Mouse (Mus musculus) lung, postnatal 0 days (tissue): ENCODE data around the gene Adcy6. TPM values are rescaled to one million over a fixed set of nuclear protein-coding genes. Genes with fewer than 3 reads are reported as not detected.
A peak's percentile ranks its signal among the peaks of the same experiment; 100 is the strongest.

Experiments used
- ATAC-seq: fragments of 200-750 bp; cut with Nextera tagmentation; 2 replicates; pipeline ENCODE4 v1.8.0; 2017; ENCODE audit warnings: moderate library complexity
- DNase-seq: peaks from one replicate; pipeline ENCODE4 v3.0.0-alpha.2; 2016; ENCODE audit warnings: low spot score
- H3K27ac ChIP-seq: fragments of 300-500 bp; sonication (generic); 2 replicates; pipeline ENCODE4 v1.5.1; 2014; ENCODE audit warnings: antibody characterized with exemption, mild to moderate bottlenecking, low read length, mixed read lengths
- H3K27me3 ChIP-seq: fragments of 300-500 bp; sonication (generic); replicated peaks from 2 replicates; pipeline ENCODE4 v1.6.1; 2014; ENCODE audit warnings: low read length, mixed read lengths; ENCODE audit not compliant: insufficient read depth
- H3K36me3 ChIP-seq: fragments of 300-500 bp; sonication (generic); 2 replicates; pipeline ENCODE4 v1.6.1; 2014; ENCODE audit warnings: low read length, mixed read lengths; ENCODE audit not compliant: insufficient read depth
- H3K4me1 ChIP-seq: fragments of 300-500 bp; sonication (generic); 2 replicates; pipeline ENCODE4 v1.6.1; 2014; ENCODE audit warnings: antibody characterized with exemption, low read depth, low read length, mixed read lengths; ENCODE audit not compliant: insufficient read depth
- H3K4me2 ChIP-seq: fragments of 300-500 bp; sonication (generic); replicated peaks from 2 replicates; pipeline ENCODE4 v1.6.1; 2014; ENCODE audit warnings: low read depth, mild to moderate bottlenecking, low read length, moderate library complexity, mixed read lengths
- H3K4me3 ChIP-seq: fragments of 300-500 bp; sonication (generic); 2 replicates; pipeline ENCODE4 v1.5.1; 2014; ENCODE audit warnings: low read depth, low read length
- H3K9ac ChIP-seq: fragments of 300-500 bp; sonication (generic); replicated peaks from 2 replicates; pipeline ENCODE4 v1.6.1; 2014; ENCODE audit warnings: low read depth, mild to moderate bottlenecking
- H3K9me3 ChIP-seq: fragments of 300-500 bp; sonication (generic); 2 replicates; pipeline ENCODE4 v1.6.1; 2016; ENCODE audit warnings: low read length, mixed read lengths
- CTCF ChIP-seq: IDR thresholded peaks from 2 replicates; pipeline ENCODE4 v1.5.1; 2016; ENCODE audit warnings: antibody characterized with exemption, mild to moderate bottlenecking
- EP300 ChIP-seq: IDR thresholded peaks from 2 replicates; pipeline ENCODE4 v1.6.1; 2016; ENCODE audit warnings: antibody characterized with exemption, mild to moderate bottlenecking, control low read depth
- WGBS: fragments of 180-500 bp; shearing (Covaris S2); extraction: QIAGEN DNeasy Blood & Tissue Kit; methylation state at CpG from one replicate; pipeline ENCODE4 v1.1.7; 2014; 5-methylcytosine and 5-hydroxymethylcytosine counted together
- polyA plus RNA-seq: library from polyadenylated mRNA; unstranded; fragments of >200 nt; fragmentation: Nextera tagmentation; extraction: Ambion mirVana; gene quantifications from 2 replicates; pipeline ENCODE4 v1.2.1, GENCODE M21; 2015

Gene Adcy6
- polyA plus RNA-seq, 1 experiment from 2014 or later, result 9.2 TPM

DNA sequence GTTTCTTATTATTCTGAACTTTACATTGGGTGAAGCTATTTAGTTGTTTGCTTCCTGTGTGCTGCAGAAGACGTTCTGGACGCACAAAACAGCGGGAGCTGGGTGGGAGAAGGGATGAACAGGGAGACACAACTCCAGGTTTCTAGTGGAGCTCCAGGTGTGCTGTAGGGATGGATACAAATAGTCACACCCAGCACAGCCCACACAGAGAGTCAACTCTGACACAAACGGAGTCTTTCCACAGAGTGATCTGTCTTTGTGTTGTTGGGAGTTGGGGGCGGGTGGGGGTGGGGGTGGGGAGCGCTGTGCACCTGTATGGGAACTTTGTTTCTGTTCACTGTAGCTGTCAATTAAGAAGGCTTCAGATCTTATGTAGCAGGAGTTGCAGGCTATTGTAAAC, 12.8 kb upstream of the Adcy6 start:
- Histone ChIP-seq H3K4me1 (no peaks in the 10 kb centered on the region), H3K9me3 (no peaks in the 10 kb centered on the region), H3K27me3 (no peaks in the 10 kb centered on the region), H3K4me3 (no peak overlapping the region), H3K36me3 (no peaks in the 10 kb centered on the region), H3K4me2 (no peak overlapping the region), H3K27ac (no peak overlapping the region), H3K9ac (no peak overlapping the region)
- ATAC-seq (no peak), DNase-seq (no peak)
- TF ChIP-seq EP300, result no peak
- no peak for TF ChIP-seq CTCF
- 29% methylated on average over 6 of the region's 6 CpGs for WGBS

GRCm38 (mm10) chr15:98622199-98622598, 12.3 kb upstream of the Adcy6 start:
- Histone ChIP-seq H3K27ac (no peak overlapping the region), H3K4me3 (no peak overlapping the region), H3K27me3 (no peaks in the 10 kb centered on the region), H3K9me3 (no peaks in the 10 kb centered on the region), H3K4me1 (no peaks in the 10 kb centered on the region), H3K4me2 (no peak overlapping the region), H3K9ac (no peak overlapping the region), H3K36me3 (no peaks in the 10 kb centered on the region)
- WGBS, result 9% methylated on average over 7 of the region's 7 CpGs
- ATAC-seq, result no peak
- no peak for TF ChIP-seq CTCF
- no peak for TF ChIP-seq EP300
- no peak for DNase-seq

- 0% methylated on average over 12 of the region's 12 CpGs for WGBS
- H3K9ac ChIP-seq, result no peak overlapping the region
- no peak overlapping the region for H3K4me2 ChIP-seq
- H3K27ac ChIP-seq, result no peak overlapping the region
- H3K4me1 ChIP-seq, result no peaks in the 10 kb centered on the region
- no peak for TF ChIP-seq EP300
- peak; percentile 87 for TF ChIP-seq CTCF
- H3K27me3 ChIP-seq, result no peaks in the 10 kb centered on the region
- peak; percentile 80 for DNase-seq
- no peak overlapping the region for H3K4me3 ChIP-seq
- ATAC-seq, result peak; percentile 61
- no peaks in the 10 kb centered on the region for H3K36me3 ChIP-seq
- H3K9me3 ChIP-seq, result no peaks in the 10 kb centered on the region
Measured at GRCm38 (mm10) chr15:98617176-98617537, 7.3 kb upstream of the Adcy6 start.

- DNase-seq (no peak), ATAC-seq (peak; percentile 35; the same call in 1 of the 2 replicates)
- no peaks in the 10 kb centered on the region for H3K4me1 ChIP-seq
- no peaks in the 10 kb centered on the region for H3K36me3 ChIP-seq
- no peak overlapping the region for H3K9ac ChIP-seq
- 37% methylated on average over 20 of the region's 20 CpGs for WGBS
- TF ChIP-seq CTCF (no peak), EP300 (no peak)
- H3K4me3 ChIP-seq, result no peak overlapping the region
- H3K4me2 ChIP-seq, result no peak overlapping the region
- no peaks in the 10 kb centered on the region for H3K27me3 ChIP-seq
- no peaks in the 10 kb centered on the region for H3K9me3 ChIP-seq
- H3K27ac ChIP-seq, result no peak overlapping the region
Measured at GRCm38 (mm10) chr15:98616362-98617175, 6.7 kb upstream of the Adcy6 start.

GRCm38 (mm10) chr15:98615751-98616150, 5.9 kb upstream of the Adcy6 start:
- Histone ChIP-seq H3K27me3 (no peaks in the 10 kb centered on the region), H3K9me3 (no peaks in the 10 kb centered on the region), H3K4me1 (no peaks in the 10 kb centered on the region), H3K27ac (no peak overlapping the region), H3K4me2 (no peak overlapping the region), H3K36me3 (no peaks in the 10 kb centered on the region), H3K4me3 (no peak overlapping the region), H3K9ac (no peak overlapping the region)
- TF ChIP-seq CTCF (no peak), EP300 (no peak)
- DNase-seq (no peak), ATAC-seq (no peak)
- 75% methylated on average over 6 of the region's 6 CpGs for WGBS

GRCm38 (mm10) chr15:98614971-98615370, 5.1 kb upstream of the Adcy6 start:
- H3K27me3 ChIP-seq, result no peaks in the 10 kb centered on the region
- H3K36me3 ChIP-seq, result no peaks in the 10 kb centered on the region
- H3K4me2 ChIP-seq, result no peak overlapping the region
- no peak for TF ChIP-seq EP300
- TF ChIP-seq CTCF, result no peak
- no peak for ATAC-seq
- no peak overlapping the region for H3K9ac ChIP-seq
- no peaks in the 10 kb centered on the region for H3K9me3 ChIP-seq
- H3K4me3 ChIP-seq, result no peak overlapping the region
- no peak for DNase-seq
- no peak overlapping the region for H3K27ac ChIP-seq
- no peaks in the 10 kb centered on the region for H3K4me1 ChIP-seq
- 54% methylated on average over 6 of the region's 6 CpGs for WGBS
